Mouse (Mus musculus): ENCODE measurements around the gene Srpr.

Gene Srpr

DNA sequence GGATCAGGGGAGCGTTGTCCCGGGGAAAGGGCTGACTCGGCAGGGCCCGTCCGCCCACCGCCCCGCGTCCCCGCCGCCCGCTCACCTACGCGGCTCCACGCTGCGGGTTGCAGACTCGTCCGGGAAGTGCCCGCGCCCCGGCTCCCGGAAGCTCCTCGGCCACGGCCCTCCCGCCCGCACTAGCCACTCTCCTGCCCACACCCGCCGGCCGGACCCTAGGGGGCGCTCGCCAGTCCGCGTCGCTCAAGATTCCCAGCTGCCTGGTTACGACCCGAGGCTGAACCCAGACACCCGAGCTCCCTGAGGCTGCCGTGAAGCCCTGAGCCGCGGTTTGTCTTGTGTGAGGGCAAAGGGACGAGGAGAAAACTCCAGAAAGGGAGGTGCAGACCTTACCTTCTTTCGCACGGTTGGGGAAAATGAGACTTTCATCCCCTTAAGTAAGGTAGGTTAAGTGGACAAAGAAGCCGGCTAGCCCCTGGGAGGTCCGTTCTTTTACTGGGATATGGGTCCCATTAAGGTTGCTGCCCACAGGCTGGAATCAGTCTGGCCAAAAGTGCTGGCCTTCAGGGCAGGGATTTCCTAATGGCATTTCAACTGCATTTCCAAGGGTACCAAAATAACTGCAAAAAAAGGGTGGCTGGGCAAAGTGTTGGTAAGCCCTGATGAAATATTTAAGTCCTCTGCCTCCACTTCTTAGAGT is at the start of gene Srpr, which contains the start of gene Tirap:
Gene Srpr (plus strand): TSS at position 404 of the 700 bp plus-strand sequence.
Gene Tirap (minus strand): TSS at position 520 of the 700 bp plus-strand sequence.
- peak; percentile 95 for DNase-seq (ENCODE audit: low spot score)

DNA sequence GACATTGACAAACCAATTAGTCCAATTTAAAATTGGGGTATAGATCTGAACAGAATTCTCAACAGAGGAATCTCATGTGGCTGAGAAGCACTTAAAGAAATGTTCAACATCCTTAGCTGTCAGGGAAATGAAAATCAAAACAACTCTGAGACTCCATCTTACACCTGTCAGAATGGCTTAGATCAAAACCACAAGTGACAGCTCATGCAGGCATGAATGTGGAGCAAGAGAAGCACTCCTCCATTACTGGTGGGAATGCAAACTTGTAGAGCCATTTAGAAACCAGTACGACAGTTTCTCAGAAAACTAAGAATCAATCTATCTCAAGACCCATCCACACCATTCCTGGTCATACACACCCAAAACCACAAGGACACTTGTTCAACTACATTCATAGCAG is 47.1 kb upstream of the Srpr start:
- DNase-seq (ENCODE audit: low spot score): no peak

DNA sequence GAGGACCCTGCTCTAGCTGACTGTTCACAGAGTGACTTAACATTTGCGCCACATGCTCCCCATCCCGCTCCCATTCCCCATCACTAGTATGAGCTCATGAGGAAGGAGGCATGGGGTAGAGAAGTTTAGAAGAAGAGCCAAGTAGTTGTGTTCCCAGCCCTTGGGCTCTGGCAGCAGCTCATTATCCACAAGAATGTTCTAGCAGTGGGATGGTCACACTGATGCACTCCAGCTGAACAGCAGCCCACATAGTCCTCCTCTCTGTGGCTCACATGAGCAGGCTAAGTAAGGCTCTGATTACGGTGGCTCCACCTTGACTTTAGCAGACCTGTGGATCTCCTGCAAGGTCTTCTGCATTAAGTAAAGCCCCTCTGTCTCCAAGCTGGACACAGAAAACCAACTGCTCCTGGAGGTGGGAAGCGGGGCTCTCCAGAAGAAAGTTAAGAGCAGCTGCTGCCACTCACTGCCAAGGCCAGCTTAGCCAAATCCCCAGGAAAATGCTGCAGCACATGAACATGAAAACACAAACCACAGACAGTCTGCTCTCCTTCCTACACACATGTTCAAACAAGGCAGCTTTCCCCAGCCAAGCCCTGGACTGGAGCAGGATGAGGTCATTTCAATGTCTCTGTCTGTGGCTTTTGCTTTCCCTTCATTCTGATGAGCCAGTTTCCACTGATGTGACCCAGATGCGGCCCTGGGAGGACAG is 43.8 kb upstream of the Srpr start:
- DNase-seq (ENCODE audit: low spot score): no peak

DNA sequence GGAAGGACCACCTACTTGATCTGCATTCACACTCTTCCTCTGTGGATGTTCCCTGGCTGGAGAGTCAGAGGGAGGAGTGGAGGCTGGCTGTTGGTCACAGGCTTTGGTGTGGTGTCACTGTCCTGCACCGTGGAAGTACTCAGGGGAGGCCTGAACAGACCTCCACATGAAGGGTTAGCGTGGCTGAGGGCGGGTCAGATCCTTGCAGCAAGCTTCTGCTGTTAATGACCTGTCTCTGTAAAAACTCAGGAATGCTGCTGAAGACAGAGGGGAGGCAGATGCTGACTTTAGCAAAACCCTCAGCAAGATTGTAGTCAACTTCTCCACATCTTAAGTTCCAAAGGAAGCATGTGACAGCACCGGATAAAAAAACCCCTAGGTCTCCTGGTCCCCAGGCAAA is 43.1 kb upstream of the Srpr start:
- DNase-seq (ENCODE audit: low spot score): no peak

DNA sequence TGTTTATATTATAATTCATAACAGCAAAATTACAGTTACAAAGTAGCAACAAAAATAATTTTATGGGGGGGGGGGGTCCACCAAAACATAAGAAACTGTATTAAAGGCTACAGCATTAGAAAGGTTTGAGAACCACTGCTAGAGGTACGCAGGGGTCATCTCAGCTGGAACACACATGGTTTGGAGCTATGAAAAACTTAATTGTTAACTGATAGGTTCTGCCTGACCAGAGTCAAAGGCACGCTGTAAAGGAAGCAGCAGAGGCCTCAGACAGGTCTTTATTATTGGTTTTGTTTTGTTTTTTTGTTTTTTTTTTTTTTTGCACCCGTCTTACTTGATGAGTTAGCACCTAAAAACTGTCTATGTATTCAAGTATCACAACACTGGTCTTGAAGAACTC is 41.5 kb upstream of the Srpr start:
- no peak for DNase-seq (ENCODE audit: low spot score)

DNA sequence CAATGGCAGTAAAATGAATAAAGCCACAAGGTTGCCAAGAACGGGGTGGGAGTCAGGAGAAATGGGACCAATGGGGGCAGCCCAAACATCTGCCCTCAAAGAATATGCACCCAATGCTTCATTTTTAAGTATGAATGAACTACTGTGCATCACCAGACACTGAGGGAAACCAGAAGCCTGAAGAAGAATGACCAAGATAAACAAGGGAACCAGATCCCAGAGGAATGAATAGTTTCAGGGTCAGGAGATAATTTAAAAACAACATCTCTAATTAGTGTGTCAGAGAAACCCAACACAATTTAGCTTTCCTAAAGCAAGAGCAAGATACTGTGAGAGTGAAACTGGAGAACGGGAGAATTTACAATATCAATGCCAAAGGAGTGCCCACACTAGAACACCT is 39.3 kb upstream of the Srpr start:
- DNase-seq (ENCODE audit: low spot score): no peak

DNA sequence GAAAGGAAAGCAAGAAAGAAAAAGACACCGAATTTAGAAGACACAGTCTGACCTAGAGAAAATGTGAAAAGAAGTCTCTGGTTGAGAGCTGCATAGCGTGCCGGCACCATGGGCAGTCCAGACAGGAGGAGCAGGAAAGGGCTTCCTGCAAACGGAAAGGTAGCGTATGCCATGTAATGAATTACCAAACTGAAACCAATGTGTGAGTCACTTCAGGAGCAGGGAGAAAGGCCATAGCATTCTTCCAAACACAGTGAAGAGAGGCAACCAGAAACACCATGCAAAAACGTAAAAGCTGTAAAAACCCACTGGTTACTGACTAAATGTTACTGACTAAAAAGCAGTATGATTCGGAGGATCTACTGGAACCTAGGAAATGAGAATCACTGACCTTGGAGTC is 38.3 kb upstream of the Srpr start:
- no peak for DNase-seq (ENCODE audit: low spot score)

DNA sequence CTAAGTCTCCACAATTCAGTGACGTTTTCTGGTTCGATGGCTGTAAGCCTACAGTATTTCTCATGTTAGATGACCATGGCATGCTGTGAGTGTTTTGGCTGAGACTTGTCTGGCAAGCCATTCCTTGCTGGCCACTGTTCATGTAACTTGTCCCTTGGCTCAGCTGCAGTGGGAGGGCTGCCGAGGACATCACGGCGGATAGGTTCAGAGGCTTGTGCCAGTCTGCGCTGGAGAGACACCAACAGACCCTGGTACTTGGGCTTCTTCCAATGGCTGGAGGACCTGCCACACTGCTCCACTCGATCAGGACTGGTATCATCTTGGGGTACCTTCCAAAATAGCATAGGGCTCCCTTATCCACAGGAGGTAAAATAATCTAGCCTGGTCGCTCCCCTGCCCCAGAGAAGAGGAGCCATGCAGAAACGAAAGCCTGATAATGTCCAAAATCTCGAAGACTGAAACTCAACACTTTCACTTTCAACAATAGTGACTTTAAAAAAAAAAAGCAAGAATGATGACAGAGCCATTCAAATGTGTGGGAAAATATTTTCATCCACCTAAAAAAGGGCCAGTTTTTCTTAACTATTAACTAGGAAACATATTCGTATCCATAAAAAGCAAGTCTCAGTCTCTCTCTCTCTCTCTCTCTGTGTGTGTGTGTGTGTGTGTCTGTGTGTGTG is 36.8 kb upstream of the Srpr start:
- DNase-seq (ENCODE audit: low spot score): peak; percentile 56

DNA sequence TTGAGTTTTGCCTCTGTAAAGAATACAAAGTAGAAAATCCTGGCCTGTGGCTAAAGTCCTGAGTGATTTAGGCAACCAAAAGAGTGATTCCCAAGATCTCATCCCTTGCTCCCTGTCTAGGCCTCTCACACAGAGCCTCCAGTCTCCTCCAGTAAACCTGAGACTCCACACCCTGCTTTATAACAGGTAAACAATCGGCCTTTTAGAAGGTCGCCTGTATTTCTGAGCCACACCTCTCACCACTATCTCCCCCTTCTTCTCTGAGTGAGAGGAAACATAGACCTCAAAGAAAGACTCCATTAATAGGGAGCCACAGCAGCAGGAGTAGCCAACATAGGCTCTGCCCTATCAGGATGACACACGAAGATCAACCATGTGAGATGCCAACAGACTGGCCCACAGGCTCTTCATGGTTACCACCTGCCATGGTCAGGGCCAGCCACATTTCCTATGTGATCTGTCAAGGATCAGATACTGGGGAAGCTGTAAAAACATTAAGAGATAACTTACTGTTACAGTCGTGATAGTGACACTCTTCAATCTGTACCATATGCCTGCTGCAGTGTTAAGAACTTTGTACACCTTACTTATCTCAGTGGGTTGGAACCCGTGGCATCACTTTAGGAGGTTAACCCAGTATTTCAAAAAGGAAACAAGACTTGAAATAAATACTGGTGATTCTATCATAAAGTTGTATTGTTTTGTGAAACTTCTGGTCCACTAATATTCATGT is 35.7 kb upstream of the Srpr start:
- no peak for DNase-seq (ENCODE audit: low spot score)

DNA sequence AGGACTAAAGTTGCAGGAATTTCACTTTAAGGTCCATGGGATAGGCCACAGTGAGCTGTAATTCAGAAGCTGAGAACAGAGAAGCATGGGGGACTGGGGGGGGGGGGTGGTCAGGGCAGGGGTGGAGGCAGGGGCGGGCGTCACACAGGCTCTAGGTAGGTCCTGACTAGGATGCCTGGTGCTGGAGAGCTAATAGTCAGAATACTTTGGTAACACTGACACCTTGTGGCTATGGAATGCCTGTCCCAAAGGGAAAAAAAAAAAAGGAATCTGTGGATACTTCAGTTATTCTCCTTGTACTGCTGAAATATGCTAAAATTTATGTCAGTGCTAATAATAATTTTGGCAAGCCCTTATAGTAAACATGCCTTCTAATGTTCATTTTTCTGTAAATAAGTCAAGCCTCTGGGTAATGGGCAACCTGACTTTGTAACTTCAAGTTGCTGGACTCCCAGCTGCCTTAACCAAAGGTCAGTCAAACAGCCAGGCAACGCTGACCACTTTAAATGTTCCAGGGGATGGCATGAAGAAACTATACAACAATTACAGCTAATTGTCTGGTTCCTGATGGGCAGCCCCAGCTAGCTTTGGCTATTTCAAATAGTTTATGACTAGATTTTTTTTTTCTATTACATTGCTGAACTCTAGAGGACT is 33.7 kb upstream of the Srpr start:
- no peak for DNase-seq (ENCODE audit: low spot score)

DNA sequence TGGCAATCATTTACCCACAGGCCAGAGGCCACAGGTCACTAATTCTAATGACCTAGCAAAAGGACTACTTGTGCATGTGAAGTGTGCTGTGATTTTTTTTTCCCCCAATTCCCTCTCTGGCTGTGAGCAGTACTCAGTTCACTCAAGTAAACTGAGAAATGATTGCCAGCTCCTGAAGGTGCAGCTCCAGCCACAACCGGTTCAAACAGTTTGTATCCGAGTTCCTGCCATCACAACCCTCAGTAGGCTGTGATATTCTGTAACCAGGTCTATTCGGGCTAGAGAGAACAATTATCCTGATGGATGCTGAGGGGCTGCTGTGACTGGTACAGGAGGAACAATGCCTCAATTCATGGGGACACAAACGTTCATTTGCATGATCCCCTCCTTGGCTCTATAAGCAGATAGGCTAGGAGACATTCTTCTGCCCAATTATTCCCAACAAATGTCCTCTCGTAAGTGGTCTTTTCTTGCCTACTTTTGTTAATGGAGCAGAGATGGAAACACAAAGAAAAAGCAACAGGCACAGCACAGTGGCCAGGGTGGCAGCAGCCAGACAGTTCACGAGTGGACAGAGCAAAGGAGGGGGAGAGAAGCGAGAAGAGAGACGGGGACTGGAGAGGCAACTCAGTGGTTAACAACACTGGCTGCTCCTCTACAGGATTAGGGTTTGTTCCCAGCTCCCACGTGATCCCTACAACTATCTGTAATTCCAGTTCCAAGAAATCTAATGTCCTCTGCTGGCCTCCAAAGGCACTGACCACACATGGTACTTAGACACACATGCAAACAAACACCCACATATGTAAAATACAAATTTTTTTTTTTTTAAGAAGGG is 33.0 kb upstream of the Srpr start:
- DNase-seq (ENCODE audit: low spot score): no peak

DNA sequence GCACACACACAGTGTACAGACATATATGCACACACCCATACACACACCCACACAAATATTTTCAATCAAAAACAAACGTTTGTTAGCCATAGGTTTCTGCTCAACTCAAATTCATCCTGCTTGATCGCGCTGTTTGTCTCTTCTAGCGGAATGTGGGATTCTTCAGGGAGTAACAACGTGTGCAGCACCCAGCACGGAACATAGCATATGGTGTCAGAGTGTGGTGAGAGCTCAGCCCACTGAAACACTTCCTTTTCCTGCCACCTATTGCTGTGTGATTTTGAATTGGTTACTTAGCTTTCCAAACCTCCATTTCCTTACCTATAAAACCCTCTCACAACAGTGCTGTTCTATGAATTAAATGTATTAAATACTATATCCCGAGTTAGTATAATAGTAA is 29.9 kb upstream of the Srpr start:
- DNase-seq (ENCODE audit: low spot score): no peak

DNA sequence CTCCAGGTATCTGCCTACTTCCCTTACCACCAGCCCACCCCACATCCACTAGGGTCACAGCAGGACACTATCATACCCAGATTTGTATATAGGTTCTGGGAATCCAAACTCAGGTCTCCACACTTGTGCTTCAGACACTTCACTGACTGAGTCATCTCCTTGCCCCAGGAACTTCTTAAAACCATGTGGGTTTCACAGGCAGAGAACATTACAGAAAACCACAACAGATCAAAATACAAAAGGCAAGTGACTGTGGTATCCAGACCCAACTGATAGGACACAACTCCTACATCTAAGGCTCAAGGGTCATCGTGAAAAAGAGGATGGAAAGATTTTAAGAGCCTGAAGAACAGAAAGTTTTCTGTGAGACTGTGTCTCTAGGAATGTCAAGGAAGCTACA is 26.6 kb upstream of the Srpr start:
- peak; percentile 23 for DNase-seq (ENCODE audit: low spot score)

DNA sequence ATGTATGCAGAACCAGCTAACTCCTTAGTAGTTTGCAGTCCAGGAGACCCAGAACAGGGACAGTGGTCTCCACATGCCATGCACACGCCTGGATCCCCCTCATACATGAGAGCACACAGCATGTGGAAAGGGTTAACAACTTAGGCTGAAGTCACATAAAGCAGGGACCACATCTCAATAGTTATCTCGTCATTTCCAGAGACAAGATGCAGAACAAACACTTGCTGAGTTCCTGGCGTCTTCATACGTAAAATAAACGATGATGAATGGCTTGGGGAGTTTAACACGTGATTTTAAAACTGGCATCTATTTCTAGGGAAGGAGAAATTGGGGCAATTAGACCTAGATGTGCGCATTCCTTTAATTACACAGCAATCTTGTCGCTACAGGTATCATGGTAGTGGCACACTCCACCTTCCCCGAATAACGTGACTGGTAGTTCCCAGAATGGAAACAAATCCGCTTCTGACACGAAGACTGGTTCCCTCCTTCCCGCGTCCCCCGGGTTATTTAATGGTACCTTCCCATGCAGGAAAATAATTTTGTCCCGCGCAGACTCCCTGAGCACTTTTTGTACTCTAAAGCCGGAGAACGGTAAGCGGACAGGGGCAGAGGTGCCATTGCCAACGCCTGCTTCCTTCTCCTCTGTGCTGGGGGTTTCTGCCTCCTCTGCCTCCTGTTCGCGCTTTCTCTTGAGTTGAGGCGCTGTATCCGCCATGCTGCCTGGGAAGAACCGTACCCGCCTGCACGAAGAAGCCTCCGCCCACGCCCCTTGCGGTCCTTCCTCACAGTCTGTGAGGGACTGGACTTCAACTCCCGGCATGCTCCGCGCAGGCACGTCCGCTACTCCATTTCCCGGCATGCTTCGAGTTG is 24.5 kb upstream of the Srpr start, which contains the start of gene Dcps:
Gene Dcps (minus strand): TSS at position 811 of the 873 bp plus-strand sequence.
- peak; percentile 96 for DNase-seq (ENCODE audit: low spot score)

DNA sequence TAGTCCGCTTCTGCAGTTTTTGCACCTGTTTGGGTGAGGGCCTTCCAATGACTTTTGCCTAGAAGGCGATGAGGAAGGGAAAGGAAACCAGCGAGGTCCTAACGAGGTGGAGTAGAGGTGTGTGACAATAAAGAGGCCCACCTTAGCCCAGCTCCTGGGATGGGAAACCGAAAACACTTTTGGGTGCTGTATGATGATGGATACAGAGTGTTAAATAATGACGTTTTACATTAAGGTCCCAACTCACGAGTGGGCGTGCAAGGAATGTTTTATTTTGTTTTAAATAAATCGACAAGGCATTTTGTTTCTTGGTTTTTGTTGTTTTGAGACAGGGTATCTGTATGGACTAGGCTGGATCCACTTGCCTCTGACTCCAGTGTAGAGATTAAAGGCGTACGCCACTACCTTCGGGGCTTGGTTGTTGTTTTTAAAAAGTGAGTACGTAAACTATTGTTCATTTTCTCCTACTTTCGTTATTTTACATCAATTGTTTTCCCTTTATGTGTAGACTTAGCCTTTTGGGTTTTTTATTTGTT is 23.8 kb upstream of the Srpr start:
- no peak for DNase-seq (ENCODE audit: low spot score)

DNA sequence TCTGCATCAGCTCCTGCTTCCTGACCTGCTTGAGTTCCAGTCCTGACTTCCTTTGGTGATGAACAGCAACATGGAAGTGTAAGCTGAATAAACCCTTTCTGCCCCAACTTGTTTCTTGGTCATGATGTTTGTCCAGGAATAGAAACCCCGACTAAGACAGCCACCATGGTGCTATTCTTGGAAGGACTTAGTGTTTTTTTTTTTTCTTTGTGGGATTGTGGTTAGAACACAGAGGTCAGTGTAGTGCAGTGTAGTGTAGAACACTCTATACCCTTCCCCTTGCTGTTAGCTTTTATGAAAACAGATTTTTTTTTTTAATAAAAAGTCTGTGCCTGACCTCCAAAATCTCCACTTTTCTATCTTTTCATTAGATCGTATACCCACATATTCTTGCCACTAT is 17.1 kb upstream of the Srpr start:
- no peak for DNase-seq (ENCODE audit: low spot score)

DNA sequence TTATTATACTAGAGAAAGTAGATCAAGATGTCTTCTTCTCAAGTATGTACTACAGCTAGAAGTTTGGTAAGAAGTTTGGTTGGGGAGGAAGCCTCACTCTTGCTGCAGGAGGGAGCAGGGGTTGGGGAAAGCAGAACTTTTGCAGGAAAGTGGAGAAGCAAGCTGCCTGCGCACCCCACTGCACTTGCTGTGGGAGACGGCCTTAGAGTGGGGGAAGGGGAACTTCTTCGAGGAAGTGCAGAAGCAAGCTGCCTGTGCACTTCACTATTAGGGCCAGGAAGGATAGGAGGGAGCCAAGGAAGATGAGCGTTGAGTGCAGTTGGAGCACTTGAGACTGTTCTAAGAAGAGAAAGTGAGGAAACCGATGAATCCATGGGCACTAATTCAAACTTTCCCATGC is 16.6 kb upstream of the Srpr start:
- DNase-seq (ENCODE audit: low spot score): no peak

DNA sequence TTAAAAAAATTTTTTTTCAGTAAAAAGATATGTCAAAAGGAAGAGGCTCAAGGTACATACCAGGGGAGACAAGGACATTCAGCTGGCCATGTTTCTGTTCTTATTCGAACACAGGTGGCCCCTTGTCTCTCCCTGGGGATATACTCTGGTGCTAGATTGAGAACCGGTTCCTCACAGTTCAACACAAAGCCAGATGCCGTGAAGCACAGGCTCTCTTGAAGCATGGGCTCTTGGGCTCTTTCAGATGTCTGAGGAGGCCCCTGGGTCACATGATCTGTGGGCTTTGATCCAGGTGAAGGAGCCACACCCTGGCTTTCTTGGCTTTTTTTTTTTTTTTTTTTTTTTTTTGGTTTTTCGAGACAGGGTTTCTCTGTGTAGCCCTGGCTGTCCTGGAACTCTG is 13.5 kb upstream of the Srpr start:
- no peak for DNase-seq (ENCODE audit: low spot score)

DNA sequence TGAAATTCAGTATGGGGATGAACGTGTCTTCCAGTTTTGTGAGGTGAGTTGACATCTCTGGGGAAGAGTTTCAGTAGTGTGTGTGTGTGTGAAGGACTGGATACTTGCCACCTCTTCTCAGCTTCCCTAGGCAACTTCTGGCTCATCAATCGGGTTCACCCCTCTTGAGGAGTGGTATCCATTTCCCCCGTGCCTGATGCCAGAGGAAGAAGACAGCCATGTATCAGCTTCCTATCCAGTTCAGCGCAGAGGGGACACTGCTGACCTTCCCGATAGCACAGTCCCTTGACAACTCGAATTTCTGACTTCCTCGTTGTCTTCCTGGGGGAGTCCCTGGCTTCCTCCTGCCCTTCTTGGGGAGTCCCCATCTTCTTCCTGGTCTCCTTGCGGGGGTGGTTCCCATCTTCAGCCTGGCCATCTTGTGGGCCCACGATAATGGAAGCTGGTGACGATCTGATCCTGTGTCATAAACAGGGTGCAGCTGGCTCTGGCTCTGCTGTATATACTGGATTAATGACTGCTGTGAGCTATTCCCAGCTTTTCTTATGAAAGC is 12.5 kb upstream of the Srpr start:
- DNase-seq (ENCODE audit: low spot score): no peak

Measured in testis, postnatal 10 days (tissue).